16 mouse cellular contexts compared by ENCODE assay signal in genomic region chr10:104592009-104592603, GRCm38 (mm10).
"Had no signal": no experiment of that assay in that cellular context is flagged by ENCODE, and none has a peak within 500 bp of the region (broad histone marks: within the 10 kb centered on the region; RNA-seq: fewer than 3 reads in every experiment).

No protein-coding gene starts in this region.

- H3K4me3 ChIP-seq: liver, embryonic 13.5 days; midbrain, embryonic 12.5 days; midbrain, embryonic 15.5 days; neural tube, embryonic 12.5 days; neural tube, embryonic 15.5 days had no signal

- ATAC-seq: intestine, postnatal 0 days; midbrain, embryonic 15.5 days had no signal

- H3K27ac ChIP-seq: liver, embryonic 13.5 days; midbrain, embryonic 12.5 days; midbrain, embryonic 15.5 days; neural tube, embryonic 12.5 days; neural tube, embryonic 15.5 days had no signal

- H3K36me3 ChIP-seq: liver, embryonic 13.5 days; midbrain, embryonic 12.5 days; midbrain, embryonic 15.5 days; neural tube, embryonic 12.5 days; neural tube, embryonic 15.5 days had no signal

- H3K27me3 ChIP-seq: liver, embryonic 13.5 days; midbrain, embryonic 12.5 days; midbrain, embryonic 15.5 days; neural tube, embryonic 12.5 days; neural tube, embryonic 15.5 days had no signal

- H3K9me3 ChIP-seq: liver, embryonic 13.5 days; midbrain, embryonic 12.5 days; midbrain, embryonic 15.5 days; neural tube, embryonic 12.5 days; neural tube, embryonic 15.5 days had no signal

- H3K9ac ChIP-seq: liver, embryonic 13.5 days; midbrain, embryonic 12.5 days; midbrain, embryonic 15.5 days; neural tube, embryonic 12.5 days; neural tube, embryonic 15.5 days had no signal

- H3K4me2 ChIP-seq: liver, embryonic 13.5 days; midbrain, embryonic 12.5 days; midbrain, embryonic 15.5 days; neural tube, embryonic 12.5 days; neural tube, embryonic 15.5 days had no signal

- H3K4me1 ChIP-seq: liver, embryonic 13.5 days; midbrain, embryonic 12.5 days; midbrain, embryonic 15.5 days; neural tube, embryonic 12.5 days; neural tube, embryonic 15.5 days had no signal

- DNase-seq: kidney, adult 8-10 months; kidney, postnatal 36 days; left cerebral cortex, postnatal 4 days; liver, embryonic 13.5 days; lung, adult 2 months; lung, postnatal 14 days; lung, postnatal 4 days; right cerebral cortex, postnatal 25 days; spleen, adult 18-20 months; thymus, adult 18-20 months; thymus, postnatal 36 days had no signal
